Mouse (Mus musculus): ENCODE results near the gene Tead2. TPM values are rescaled to one million over a fixed set of nuclear protein-coding genes. Genes with fewer than 3 reads are reported as not detected.
A peak's percentile ranks its signal among the peaks of the same experiment; 100 is the strongest.
"Not testable (repeated sequence)": the region's sequence is repeated elsewhere in the genome, so short reads cannot be mapped to it uniquely, and the experiment has no call there.

Tead2 gene
- total RNA-seq (2021) = 1 to 10 TPM; 5.6 to 6.1 TPM
- long read RNA-seq, experiment 1, partial matches to known transcripts = 0 of 2 reads
- long read RNA-seq, experiment 1, other reads (novel, unspliced or antisense) = 1 of 2 reads
- long read RNA-seq, experiment 2, partial matches to known transcripts = 0 of 1 reads
- long read RNA-seq, experiment 2, other reads (novel, unspliced or antisense) = 1 of 1 reads

- no peak for DNase-seq (ENCODE audit: low spot score in 2 of 2)
- intact Hi-C loops (cut with DNase I) = no loop called here
Observed at GRCm38 (mm10) chr7:45215673-45216441, at the start of gene Tead2. Gene Tead2 (plus strand): TSS chr7:45215753.

- DNase-seq (ENCODE audit: low spot score in 2 of 2) = peak; percentile 64 to 65
- intact Hi-C loops (cut with DNase I) = loop anchor here (5.0 kb wide), 1 partner anchor 65 kb away; no protein-coding TSS in a partner anchor
Observed at GRCm38 (mm10) chr7:45166950-45167401, 48.6 kb upstream of the Tead2 start.

- intact Hi-C loops (cut with DNase I) = loop anchor here (5.0 kb wide), 1 partner anchor 64 kb away; no protein-coding TSS in a partner anchor
- no peak for DNase-seq (ENCODE audit: low spot score in 2 of 2)
Observed at GRCm38 (mm10) chr7:45167761-45168445, 47.6 kb upstream of the Tead2 start.

- no peak for DNase-seq (ENCODE audit: low spot score in 2 of 2)
- intact Hi-C loops (cut with DNase I) = loop anchor here (5.0 kb wide), 1 partner anchor 64 kb away; no protein-coding TSS in a partner anchor
Observed at GRCm38 (mm10) chr7:45168656-45169055, 46.9 kb upstream of the Tead2 start.

GRCm38 (mm10) chr7:45169495-45169894, 46.1 kb upstream of the Tead2 start:
- intact Hi-C loops (cut with DNase I) = loop anchor here (5.0 kb wide), 1 partner anchor 63 kb away; no protein-coding TSS in a partner anchor
- peak in 1 of 2 experiments; percentile 89 for DNase-seq (ENCODE audit: low spot score in 2 of 2)

- DNase-seq (ENCODE audit: low spot score in 2 of 2) = no peak
- intact Hi-C loops (cut with DNase I) = no loop called here
Observed at GRCm38 (mm10) chr7:45172974-45173373, 42.6 kb upstream of the Tead2 start.

GRCm38 (mm10) chr7:45173772-45174171, 41.8 kb upstream of the Tead2 start:
- intact Hi-C loops (cut with DNase I); DNase-seq (ENCODE audit: low spot score in 2 of 2): not testable (repeated sequence)

- DNase-seq (ENCODE audit: low spot score in 2 of 2) = no peak
- intact Hi-C loops (cut with DNase I) = loop anchor here (5.0 kb wide), 1 partner anchor 123 kb away; no protein-coding TSS in a partner anchor
Observed at GRCm38 (mm10) chr7:45174567-45175280, 40.8 kb upstream of the Tead2 start.

GRCm38 (mm10) chr7:45175398-45175797, 40.2 kb upstream of the Tead2 start:
- DNase-seq (ENCODE audit: low spot score in 2 of 2) = no peak
- intact Hi-C loops (cut with DNase I) = loop anchor here (5.0 kb wide), 1 partner anchor 122 kb away; no protein-coding TSS in a partner anchor

- no peak for DNase-seq (ENCODE audit: low spot score in 2 of 2)
- intact Hi-C loops (cut with DNase I) = loop anchor here (5.0 kb wide), 1 partner anchor 121 kb away; no protein-coding TSS in a partner anchor
Observed at GRCm38 (mm10) chr7:45175929-45176328, 39.6 kb upstream of the Tead2 start.

GRCm38 (mm10) chr7:45176356-45176755, 39.2 kb upstream of the Tead2 start:
- intact Hi-C loops (cut with DNase I) = loop anchor here (5.0 kb wide), 1 partner anchor 121 kb away; no protein-coding TSS in a partner anchor
- no peak for DNase-seq (ENCODE audit: low spot score in 2 of 2)

GRCm38 (mm10) chr7:45178550-45178949, 37.0 kb upstream of the Tead2 start:
- DNase-seq (ENCODE audit: low spot score in 2 of 2) = no peak
- intact Hi-C loops (cut with DNase I) = loop anchor here (5.0 kb wide), 1 partner anchor 119 kb away; no protein-coding TSS in a partner anchor

- no peak for DNase-seq (ENCODE audit: low spot score in 2 of 2)
- intact Hi-C loops (cut with DNase I) = loop anchor here (5.0 kb wide), 1 partner anchor 118 kb away; no protein-coding TSS in a partner anchor
Observed at GRCm38 (mm10) chr7:45179469-45179868, 36.1 kb upstream of the Tead2 start, which contains the start of gene Gfy. Gene Gfy (minus strand): TSS chr7:45179569.

GRCm38 (mm10) chr7:45180896-45181477, 34.6 kb upstream of the Tead2 start, which contains the start of gene Pth2:
Gene Pth2 (plus strand): TSS chr7:45180995.
- no peak for DNase-seq (ENCODE audit: low spot score in 2 of 2)
- intact Hi-C loops (cut with DNase I) = no loop called here

GRCm38 (mm10) chr7:45181540-45181939, 34.0 kb upstream of the Tead2 start:
- intact Hi-C loops (cut with DNase I) = no loop called here
- no peak for DNase-seq (ENCODE audit: low spot score in 2 of 2)

- intact Hi-C loops (cut with DNase I) = no loop called here
- DNase-seq (ENCODE audit: low spot score in 2 of 2) = peak; percentile 87 to 91
Observed at GRCm38 (mm10) chr7:45182199-45182601, 33.4 kb upstream of the Tead2 start.

- DNase-seq (ENCODE audit: low spot score in 2 of 2) = no peak
- intact Hi-C loops (cut with DNase I) = no loop called here
Observed at GRCm38 (mm10) chr7:45182606-45183005, 32.9 kb upstream of the Tead2 start.

GRCm38 (mm10) chr7:45183672-45184071, 31.9 kb upstream of the Tead2 start:
- no peak for DNase-seq (ENCODE audit: low spot score in 2 of 2)

More at GRCm38 (mm10) chr7:45183672-45184071, 31.9 kb upstream of the Tead2 start:
- intact Hi-C loops (cut with DNase I) = no loop called here
